Mouse (Mus musculus) heart, embryonic 14.5 days (tissue): ENCODE results near the gene Efnb3. TPM values are rescaled to one million over a fixed set of nuclear protein-coding genes. Genes with fewer than 3 reads are reported as not detected.

Experiments
- ATAC-seq: fragments of 200-750 bp; cut with Nextera tagmentation; 2 replicates; pipeline ENCODE4 v1.8.0; 2017; ENCODE audit warnings: low read depth, moderate TSS enrichment; ENCODE audit not compliant: insufficient number of reproducible peaks, insufficient read depth, low FRiP score
- H3K27ac ChIP-seq, 2 experiments: fragments of 200-500 bp in 1 of 2; fragments of 300-500 bp in 1 of 2; sonication (generic) in 1 of 2; replicated peaks in 1 of 2; 2 replicates each; pipeline ENCODE4 v1.5.1; 2012 to 2014; ENCODE audit warnings: low read depth in 2 of 2, low read length in 2 of 2, control low read depth in 1 of 2, mild to moderate bottlenecking in 1 of 2, mixed read lengths in 1 of 2; ENCODE audit not compliant: control insufficient read depth in 1 of 2, insufficient read depth in 1 of 2
- H3K27me3 ChIP-seq: fragments of 300-500 bp; sonication (generic); 2 replicates; pipeline ENCODE4 v1.6.1; 2014; ENCODE audit warnings: mild to moderate bottlenecking, low read length, control low read depth; ENCODE audit not compliant: control insufficient read depth, insufficient read depth
- H3K36me3 ChIP-seq: fragments of 300-500 bp; sonication (generic); 2 replicates; pipeline ENCODE4 v1.6.1; 2014; ENCODE audit warnings: mild to moderate bottlenecking, control low read depth, low read length, mixed read lengths; ENCODE audit not compliant: control insufficient read depth, insufficient read depth
- H3K4me1 ChIP-seq, 2 experiments: fragments of 200-500 bp in 1 of 2; fragments of 300-500 bp in 1 of 2; sonication (generic) in 1 of 2; 2 replicates each; pipeline ENCODE4 v1.6.1; 2012 to 2014; ENCODE audit warnings: low read length in 2 of 2, control low read depth in 1 of 2, mixed read lengths in 1 of 2; ENCODE audit not compliant: control insufficient read depth in 2 of 2, insufficient read depth in 2 of 2
- H3K4me2 ChIP-seq: fragments of 300-500 bp; sonication (generic); 2 replicates; pipeline ENCODE4 v1.6.1; 2014; ENCODE audit warnings: mild to moderate bottlenecking, low read length
- H3K4me3 ChIP-seq, 2 experiments: fragments of 200-500 bp in 1 of 2; fragments of 300-500 bp in 1 of 2; sonication (generic) in 1 of 2; 2 replicates each; pipeline ENCODE4 v1.5.1; 2012 to 2014; ENCODE audit warnings: low read length in 2 of 2, mild to moderate bottlenecking in 2 of 2, control low read depth in 1 of 2, low read depth in 1 of 2, moderate library complexity in 1 of 2; ENCODE audit not compliant: control insufficient read depth in 1 of 2, insufficient read depth in 1 of 2
- H3K9ac ChIP-seq: fragments of 300-500 bp; sonication (generic); 2 replicates; pipeline ENCODE4 v1.6.1; 2014; ENCODE audit warnings: mild to moderate bottlenecking, low read length
- H3K9me3 ChIP-seq: fragments of 300-500 bp; sonication (generic); 2 replicates; pipeline ENCODE4 v1.6.1; 2016; ENCODE audit warnings: low read length, control low read depth; ENCODE audit not compliant: control insufficient read depth
- WGBS: fragments of 180-500 bp; shearing (Covaris S2); extraction: QIAGEN DNeasy Blood & Tissue Kit; methylation state at CpG from one replicate; pipeline ENCODE4 v1.1.7; 2014; 5-methylcytosine and 5-hydroxymethylcytosine counted together
- polyA plus RNA-seq: library from polyadenylated mRNA; unstranded; fragments of >200 nt; fragmentation: Nextera tagmentation; extraction: Ambion mirVana; gene quantifications from 2 replicates; pipeline ENCODE4 v1.2.1, GENCODE M21; 2014

The Efnb3 gene
- polyA plus RNA-seq, 1 experiment from 2014 or later = 20.4 TPM

GRCm38 (mm10) chr11:69559183-69559582, 822 bp downstream of the Efnb3 start:
- Histone ChIP-seq H3K4me1 (peaks cover 36 to 37% of the 10 kb centered on the region in 2 experiments), H3K9me3 (no peaks in the 10 kb centered on the region), H3K27ac (peak overlapping the region; percentile 81 to 97), H3K27me3 (no peaks in the 10 kb centered on the region; the same call in none of the 2 replicates), H3K36me3 (peaks cover 33% of the 10 kb centered on the region), H3K9ac (peak overlapping the region; percentile 95), H3K4me3 (peak overlapping the region; percentile 57 to 79), H3K4me2 (peak overlapping the region; percentile 94)
- WGBS = 3% methylated on average over 5 of the region's 5 CpGs
- ATAC-seq = peak; percentile 66

GRCm38 (mm10) chr11:69558756-69559155, 1.2 kb downstream of the Efnb3 start:
- Histone ChIP-seq H3K4me3 (peak overlapping the region; percentile 57 to 79), H3K4me2 (peak overlapping the region; percentile 94), H3K27me3 (no peaks in the 10 kb centered on the region; the same call in none of the 2 replicates), H3K9ac (peak overlapping the region; percentile 60), H3K36me3 (peaks cover 33% of the 10 kb centered on the region), H3K4me1 (peaks cover 36% of the 10 kb centered on the region in 2 experiments), H3K9me3 (no peaks in the 10 kb centered on the region), H3K27ac (peak overlapping the region; percentile 81 to 97)
- ATAC-seq = no peak
- WGBS = 5% methylated on average over 6 of the region's 6 CpGs

- 50% methylated on average over 14 of the region's 14 CpGs for WGBS
- H3K27me3 ChIP-seq = no peaks in the 10 kb centered on the region; the same call in none of the 2 replicates
- no peak for ATAC-seq
- H3K4me3 ChIP-seq = no peak overlapping the region
- H3K4me2 ChIP-seq = peak overlapping the region; percentile 94
- H3K4me1 ChIP-seq = peaks cover 30 to 32% of the 10 kb centered on the region in 2 experiments
- no peak overlapping the region for H3K9ac ChIP-seq
- H3K27ac ChIP-seq = no peak overlapping the region
- H3K36me3 ChIP-seq = peaks cover 31% of the 10 kb centered on the region
- no peaks in the 10 kb centered on the region for H3K9me3 ChIP-seq
Observed at GRCm38 (mm10) chr11:69557381-69557958, 2.5 kb downstream of the Efnb3 start.

GRCm38 (mm10) chr11:69554539-69555140, 5.4 kb downstream of the Efnb3 start:
- no peak overlapping the region for H3K4me2 ChIP-seq
- no peak for ATAC-seq
- no peak overlapping the region for H3K9ac ChIP-seq
- no peaks in the 10 kb centered on the region; the same call in 1 of the 2 replicates for H3K27me3 ChIP-seq
- peaks cover 9 to 11% of the 10 kb centered on the region in 2 experiments for H3K4me1 ChIP-seq
- no peak overlapping the region for H3K27ac ChIP-seq
- WGBS = 64% methylated on average over 5 of the region's 5 CpGs
- H3K9me3 ChIP-seq = no peaks in the 10 kb centered on the region
- H3K4me3 ChIP-seq = no peak overlapping the region
- H3K36me3 ChIP-seq = peaks cover 25% of the 10 kb centered on the region

- Histone ChIP-seq H3K4me1 (peaks cover 4 to 7% of the 10 kb centered on the region in 2 experiments), H3K4me2 (no peak overlapping the region), H3K4me3 (no peak overlapping the region), H3K27ac (no peak overlapping the region), H3K9me3 (no peaks in the 10 kb centered on the region), H3K27me3 (peaks cover 4% of the 10 kb centered on the region; the same call in 1 of the 2 replicates), H3K9ac (no peak overlapping the region), H3K36me3 (peaks cover 25% of the 10 kb centered on the region)
- 46% methylated on average over 2 of the region's 2 CpGs for WGBS
- ATAC-seq = no peak
Observed at GRCm38 (mm10) chr11:69553341-69553721, 6.7 kb downstream of the Efnb3 start.

GRCm38 (mm10) chr11:69552622-69553340, 7.2 kb downstream of the Efnb3 start:
- ATAC-seq = no peak
- H3K4me2 ChIP-seq = no peak overlapping the region
- no peaks in the 10 kb centered on the region for H3K9me3 ChIP-seq
- H3K4me3 ChIP-seq = no peak overlapping the region
- WGBS = 28% methylated on average over 14 of the region's 14 CpGs
- no peak overlapping the region for H3K27ac ChIP-seq
- H3K9ac ChIP-seq = no peak overlapping the region
- peaks cover 0 to 5% of the 10 kb centered on the region in 2 experiments; a peak in 2 of 4 replicates for H3K4me1 ChIP-seq
- H3K27me3 ChIP-seq = peaks cover 4% of the 10 kb centered on the region; the same call in 1 of the 2 replicates
- H3K36me3 ChIP-seq = peaks cover 25% of the 10 kb centered on the region

- Histone ChIP-seq H3K9me3 (no peaks in the 10 kb centered on the region), H3K4me3 (no peak overlapping the region), H3K36me3 (peaks cover 18% of the 10 kb centered on the region), H3K4me1 (peaks cover 10 to 11% of the 10 kb centered on the region in 2 experiments), H3K9ac (no peak overlapping the region), H3K27ac (no peak overlapping the region), H3K4me2 (no peak overlapping the region), H3K27me3 (0 out of 2 replicates have a peak, but pooled peaks cover 4% of the 10 kb centered on the region)
- ATAC-seq = no peak
- WGBS = 74% methylated on average over 4 of the region's 4 CpGs
Observed at GRCm38 (mm10) chr11:69551310-69551709, 8.7 kb downstream of the Efnb3 start.
